Mouse (Mus musculus): ENCODE measurements at regions not wholly inside any gene's neighbourhood (a gene's known extent, or its start where the extent isn't known, plus 50 kb on each side); places are given as distances from the start of the nearest gene placed in this dataset.

DNA sequence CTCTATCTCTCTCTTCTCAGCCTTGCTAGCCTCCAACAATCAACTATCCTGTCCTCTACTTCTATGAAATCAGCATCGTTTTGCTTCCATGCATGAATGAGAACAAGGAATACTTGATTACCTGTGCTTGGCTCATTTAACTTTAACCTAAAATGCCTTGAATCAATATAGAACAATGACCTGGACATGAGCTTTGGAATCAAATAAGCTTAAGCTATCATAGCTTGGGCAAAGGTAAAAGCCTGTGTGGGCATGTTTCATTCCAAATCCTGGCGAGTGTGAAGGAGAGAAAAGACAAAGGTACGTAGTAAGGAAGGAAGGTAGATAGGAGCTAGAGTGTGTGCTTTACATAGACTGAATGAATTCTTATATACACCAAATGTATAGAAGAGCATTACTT is 243.7 kb upstream of the Cpeb2 start:
- no peaks in the 10 kb centered on the region for H3K4me1 ChIP-seq (ENCODE audit: insufficient read depth)
- H3K27me3 ChIP-seq (ENCODE audit: insufficient read depth, low read length): no peaks in the 10 kb centered on the region
- H3K27ac ChIP-seq (ENCODE audit: low read depth): peak overlapping the region; percentile 39; the same call in 1 of the 2 replicates
- H3K4me2 ChIP-seq (ENCODE audit: low read depth, low read length): no peak overlapping the region
- 66% methylated on average over 3 of the region's 3 CpGs for WGBS (ENCODE audit: insufficient replicate concordance)
- no peak overlapping the region for H3K4me3 ChIP-seq (ENCODE audit: low read depth, low read length)
- TF ChIP-seq EP300 (IDR thresholded peaks at IDR 0.05; ENCODE audit: low read depth) (peak; percentile 25; the same call in 1 of the 2 replicates), CTCF (IDR thresholded peaks at IDR 0.05; ENCODE audit: low read depth) (no peak)
- H3K9ac ChIP-seq (replicated peaks): no peak overlapping the region
- no peaks in the 10 kb centered on the region for H3K36me3 ChIP-seq (replicated peaks; ENCODE audit: insufficient read depth, low read length)
- no peak for DNase-seq
- ATAC-seq: peak; percentile 90
- H3K9me3 ChIP-seq (ENCODE audit: low read length): no peaks in the 10 kb centered on the region

DNA sequence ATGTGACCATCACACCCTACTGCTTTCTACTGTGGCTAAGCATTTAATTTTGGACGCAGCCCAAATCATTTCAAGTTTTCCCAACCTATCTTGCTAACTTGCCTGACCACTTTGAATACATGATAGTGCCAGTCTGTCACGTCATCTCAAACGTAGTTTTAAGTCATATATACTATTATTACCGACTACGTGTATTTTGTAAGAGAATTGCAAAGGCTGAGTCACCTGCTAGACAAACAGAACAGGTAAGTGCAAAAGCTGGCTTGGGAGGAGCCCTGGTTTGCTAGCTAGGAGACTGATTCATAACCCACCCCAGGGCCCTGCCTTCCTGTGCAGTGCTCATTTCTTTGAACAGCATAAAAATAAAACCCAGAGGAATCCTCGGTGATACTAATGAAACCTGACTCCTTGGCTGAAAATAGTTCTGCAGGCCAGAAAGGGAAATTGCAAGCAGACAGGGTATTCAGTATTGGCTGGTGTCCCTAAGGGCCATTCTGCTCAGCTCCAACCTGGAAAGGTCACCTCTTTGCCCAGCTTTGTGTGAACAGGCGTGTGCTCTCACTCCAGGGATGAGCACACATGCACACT is 208.9 kb upstream of the Cpeb2 start:
- 69% methylated on average over 7 of the region's 7 CpGs for WGBS (ENCODE audit: insufficient replicate concordance)

DNA sequence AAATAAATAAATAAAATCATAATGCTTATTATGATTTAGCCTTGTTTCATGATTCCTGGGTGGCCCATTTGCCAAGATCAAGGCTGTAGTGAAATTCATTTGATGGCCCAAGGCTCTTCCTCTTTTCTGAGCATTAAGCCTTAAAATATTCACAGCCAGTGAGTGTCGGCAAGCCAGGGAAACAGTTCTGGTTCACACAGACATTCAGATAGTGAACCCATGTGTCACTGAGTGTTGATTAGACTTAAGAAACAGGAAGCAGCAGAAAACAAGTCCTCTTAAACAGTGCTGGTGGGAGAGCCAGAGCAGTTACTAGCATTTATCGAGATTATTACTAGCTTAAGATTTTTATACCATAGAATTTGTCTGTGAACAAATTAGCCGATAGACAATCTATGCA is 201.7 kb upstream of the Cpeb2 start:
- Histone ChIP-seq H3K27ac (ENCODE audit: low read depth) (peak overlapping the region; percentile 85; the same call in 1 of the 2 replicates), H3K4me2 (ENCODE audit: low read depth, low read length) (no peak overlapping the region), H3K9ac (replicated peaks) (no peak overlapping the region), H3K4me1 (ENCODE audit: insufficient read depth) (peaks cover 8% of the 10 kb centered on the region; the same call in 1 of the 2 replicates), H3K27me3 (ENCODE audit: insufficient read depth, low read length) (no peaks in the 10 kb centered on the region), H3K9me3 (ENCODE audit: low read length) (no peaks in the 10 kb centered on the region), H3K36me3 (replicated peaks; ENCODE audit: insufficient read depth, low read length) (no peaks in the 10 kb centered on the region), H3K4me3 (ENCODE audit: low read depth, low read length) (no peak overlapping the region)
- ATAC-seq: no peak
- 45% methylated on average over 3 of the region's 3 CpGs for WGBS (ENCODE audit: insufficient replicate concordance)
- no peak for DNase-seq
- TF ChIP-seq EP300 (IDR thresholded peaks at IDR 0.05; ENCODE audit: low read depth) (no peak), CTCF (IDR thresholded peaks at IDR 0.05; ENCODE audit: low read depth) (no peak)

More for the DNA sequence above, 208.9 kb upstream of the Cpeb2 start:
- ATAC-seq (no peak), DNase-seq (no peak)
- Histone ChIP-seq H3K36me3 (replicated peaks; ENCODE audit: insufficient read depth, low read length) (no peaks in the 10 kb centered on the region), H3K27ac (ENCODE audit: low read depth) (no peak overlapping the region), H3K27me3 (ENCODE audit: insufficient read depth, low read length) (no peaks in the 10 kb centered on the region), H3K9me3 (ENCODE audit: low read length) (no peaks in the 10 kb centered on the region), H3K4me1 (ENCODE audit: insufficient read depth) (no peaks in the 10 kb centered on the region), H3K4me3 (ENCODE audit: low read depth, low read length) (no peak overlapping the region), H3K4me2 (ENCODE audit: low read depth, low read length) (no peak overlapping the region), H3K9ac (replicated peaks) (no peak overlapping the region)
- TF ChIP-seq CTCF (IDR thresholded peaks at IDR 0.05; ENCODE audit: low read depth) (no peak), EP300 (IDR thresholded peaks at IDR 0.05; ENCODE audit: low read depth) (no peak)

DNA sequence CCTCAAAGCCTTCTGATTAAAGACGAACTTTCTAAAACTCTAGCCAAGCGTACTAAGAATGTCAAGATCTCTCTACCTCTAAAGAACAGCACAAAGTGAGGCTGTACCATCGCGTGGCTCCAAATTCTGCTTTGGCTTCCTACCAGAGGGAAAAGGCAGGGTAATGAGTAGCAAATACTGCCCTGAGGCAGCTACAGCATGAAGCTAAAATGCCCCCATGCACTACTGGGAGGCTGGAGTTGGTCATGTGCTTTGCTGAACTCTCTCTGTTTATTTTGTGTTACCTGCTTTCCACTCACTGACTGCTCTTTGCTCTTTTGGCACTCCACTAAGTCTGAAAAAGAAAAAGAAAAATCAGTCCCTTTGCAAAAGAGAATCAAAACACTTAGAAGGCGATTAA is 201.1 kb upstream of the Cpeb2 start:
- peak; percentile 88 for ATAC-seq
- H3K4me1 ChIP-seq (ENCODE audit: insufficient read depth): peaks cover 8% of the 10 kb centered on the region; the same call in 1 of the 2 replicates
- 65% methylated on average over 5 of the region's 5 CpGs for whole genome bisulfite sequencing (ENCODE audit: insufficient replicate concordance)
- peak overlapping the region; percentile 85 for H3K27ac ChIP-seq (ENCODE audit: low read depth)
- no peak for DNase-seq
- no peaks in the 10 kb centered on the region for H3K36me3 ChIP-seq (replicated peaks; ENCODE audit: insufficient read depth, low read length)
- no peaks in the 10 kb centered on the region for H3K27me3 ChIP-seq (ENCODE audit: insufficient read depth, low read length)
- TF ChIP-seq EP300 (IDR thresholded peaks at IDR 0.05; ENCODE audit: low read depth): no peak
- TF ChIP-seq CTCF (IDR thresholded peaks at IDR 0.05; ENCODE audit: low read depth): no peak
- no peak overlapping the region for H3K4me3 ChIP-seq (ENCODE audit: low read depth, low read length)
- no peak overlapping the region for H3K9ac ChIP-seq (replicated peaks)
- H3K9me3 ChIP-seq (ENCODE audit: low read length): no peaks in the 10 kb centered on the region
- H3K4me2 ChIP-seq (ENCODE audit: low read depth, low read length): no peak overlapping the region

DNA sequence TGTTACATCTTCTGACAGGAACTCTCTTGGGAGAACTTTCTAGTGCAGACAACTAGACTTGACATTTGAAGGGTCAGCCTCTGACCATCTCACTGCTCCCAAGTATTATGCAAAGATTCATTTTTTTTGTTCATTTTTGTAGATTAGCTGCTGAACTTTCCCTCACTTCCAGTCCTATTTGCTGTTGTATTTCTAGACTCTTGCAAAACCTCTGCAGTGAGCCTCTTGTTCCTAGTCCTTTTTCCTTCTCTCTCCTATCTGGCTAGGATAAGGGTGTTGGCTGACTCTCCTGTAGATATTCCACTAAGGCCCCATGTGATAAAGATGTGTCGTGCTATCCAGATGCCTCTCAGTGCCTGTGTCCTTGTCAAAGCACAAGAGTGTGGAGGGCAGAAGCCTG is 198.5 kb upstream of the Cpeb2 start:
- DNase-seq (no peak), ATAC-seq (no peak)
- Histone ChIP-seq H3K9ac (replicated peaks) (no peak overlapping the region), H3K9me3 (ENCODE audit: low read length) (no peaks in the 10 kb centered on the region), H3K4me2 (ENCODE audit: low read depth, low read length) (no peak overlapping the region), H3K36me3 (replicated peaks; ENCODE audit: insufficient read depth, low read length) (no peaks in the 10 kb centered on the region), H3K4me3 (ENCODE audit: low read depth, low read length) (no peak overlapping the region), H3K27ac (ENCODE audit: low read depth) (no peak overlapping the region), H3K4me1 (ENCODE audit: insufficient read depth) (peaks cover 11% of the 10 kb centered on the region; the same call in 1 of the 2 replicates), H3K27me3 (ENCODE audit: insufficient read depth, low read length) (no peaks in the 10 kb centered on the region)
- 94% methylated on average over 1 of the region's 1 CpGs for WGBS (ENCODE audit: insufficient replicate concordance)
- no peak for TF ChIP-seq CTCF (IDR thresholded peaks at IDR 0.05; ENCODE audit: low read depth)
- TF ChIP-seq EP300 (IDR thresholded peaks at IDR 0.05; ENCODE audit: low read depth): no peak

DNA sequence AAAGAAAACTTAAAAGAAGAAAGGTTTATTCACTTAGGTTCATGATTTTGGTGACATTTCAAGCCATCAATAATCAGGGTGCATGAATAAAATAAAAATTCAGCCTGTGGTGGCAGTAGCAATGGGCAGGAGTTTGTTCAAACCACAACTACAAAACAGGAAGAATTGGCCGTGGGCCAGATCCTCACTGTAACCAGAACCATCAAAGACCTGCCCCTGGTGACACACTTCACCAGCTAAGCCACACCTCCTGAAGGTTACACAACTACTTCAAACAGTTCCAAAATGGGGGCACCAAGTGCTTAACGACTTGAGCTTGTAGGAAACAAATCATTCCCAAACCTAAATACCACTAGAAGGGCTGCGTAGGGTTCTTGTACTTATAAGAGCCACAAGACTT is 195.4 kb upstream of the Cpeb2 start:
- Histone ChIP-seq H3K4me1 (ENCODE audit: insufficient read depth) (0 out of 2 replicates have a peak, but pooled peaks cover 3% of the 10 kb centered on the region), H3K9ac (replicated peaks) (no peak overlapping the region), H3K4me2 (ENCODE audit: low read depth, low read length) (no peak overlapping the region), H3K4me3 (ENCODE audit: low read depth, low read length) (no peak overlapping the region), H3K27me3 (ENCODE audit: insufficient read depth, low read length) (no peaks in the 10 kb centered on the region), H3K27ac (ENCODE audit: low read depth) (no peak overlapping the region), H3K36me3 (replicated peaks; ENCODE audit: insufficient read depth, low read length) (no peaks in the 10 kb centered on the region), H3K9me3 (ENCODE audit: low read length) (no peaks in the 10 kb centered on the region)
- ATAC-seq: peak; percentile 73
- DNase-seq: peak; percentile 68
- 36% methylated on average over 3 of the region's 3 CpGs for WGBS (ENCODE audit: insufficient replicate concordance)
- no peak for TF ChIP-seq EP300 (IDR thresholded peaks at IDR 0.05; ENCODE audit: low read depth)
- no peak for TF ChIP-seq CTCF (IDR thresholded peaks at IDR 0.05; ENCODE audit: low read depth)
